Mouse (Mus musculus): ENCODE measurements at regions not wholly inside any gene's neighbourhood (a gene's known extent, or its start where the extent isn't known, plus 50 kb on each side); places are given as distances from the start of the nearest gene placed in this dataset.

- no peaks in the 10 kb centered on the region for H3K4me1 ChIP-seq (ENCODE audit: control insufficient read depth, insufficient read depth, low read length)
- no peak for ATAC-seq (ENCODE audit: insufficient number of reproducible peaks, insufficient read depth, low FRiP score, low read depth)
- H3K27ac ChIP-seq (ENCODE audit: low read length) = no peak overlapping the region
- no peak overlapping the region for H3K4me3 ChIP-seq (ENCODE audit: low read depth, low read length)
- H3K9me3 ChIP-seq (ENCODE audit: control insufficient read depth, low read depth, low read length) = no peaks in the 10 kb centered on the region
- no peaks in the 10 kb centered on the region for H3K36me3 ChIP-seq (ENCODE audit: control insufficient read depth, insufficient read depth, low read length)
- 87% methylated on average over 5 of the region's 5 CpGs for WGBS
- no peak overlapping the region for H3K9ac ChIP-seq (replicated peaks; ENCODE audit: low read depth, low read length)
- H3K4me2 ChIP-seq (replicated peaks; ENCODE audit: low read depth, low read length) = no peak overlapping the region
- no peaks in the 10 kb centered on the region for H3K27me3 ChIP-seq (ENCODE audit: control insufficient read depth, insufficient read depth, low read length)
Observed at GRCm38 (mm10) chr5:133815462-133815861, 284.0 kb upstream of the Castor2 start.

- H3K27ac ChIP-seq (ENCODE audit: low read length) = no peak overlapping the region
- H3K4me2 ChIP-seq (replicated peaks; ENCODE audit: low read depth, low read length) = no peak overlapping the region
- no peaks in the 10 kb centered on the region for H3K36me3 ChIP-seq (ENCODE audit: control insufficient read depth, insufficient read depth, low read length)
- H3K9ac ChIP-seq (replicated peaks; ENCODE audit: low read depth, low read length) = no peak overlapping the region
- H3K27me3 ChIP-seq (ENCODE audit: control insufficient read depth, insufficient read depth, low read length) = no peaks in the 10 kb centered on the region
- no peaks in the 10 kb centered on the region for H3K4me1 ChIP-seq (ENCODE audit: control insufficient read depth, insufficient read depth, low read length)
- no peak overlapping the region for H3K4me3 ChIP-seq (ENCODE audit: low read depth, low read length)
- no peaks in the 10 kb centered on the region for H3K9me3 ChIP-seq (ENCODE audit: control insufficient read depth, low read depth, low read length)
- ATAC-seq (ENCODE audit: insufficient number of reproducible peaks, insufficient read depth, low FRiP score, low read depth) = no peak
- 61% methylated on average over 6 of the region's 6 CpGs for WGBS
Observed at GRCm38 (mm10) chr5:133814436-133814835, 285.1 kb upstream of the Castor2 start.

GRCm38 (mm10) chr5:133812216-133812615, 287.3 kb upstream of the Castor2 start:
- H3K36me3 ChIP-seq (ENCODE audit: control insufficient read depth, insufficient read depth, low read length) = no peaks in the 10 kb centered on the region
- no peaks in the 10 kb centered on the region for H3K27me3 ChIP-seq (ENCODE audit: control insufficient read depth, insufficient read depth, low read length)
- no peaks in the 10 kb centered on the region for H3K9me3 ChIP-seq (ENCODE audit: control insufficient read depth, low read depth, low read length)
- no peaks in the 10 kb centered on the region for H3K4me1 ChIP-seq (ENCODE audit: control insufficient read depth, insufficient read depth, low read length)
- WGBS = 57% methylated on average over 6 of the region's 6 CpGs
- H3K27ac ChIP-seq (ENCODE audit: low read length) = no peak overlapping the region
- H3K4me2 ChIP-seq (replicated peaks; ENCODE audit: low read depth, low read length) = no peak overlapping the region
- H3K4me3 ChIP-seq (ENCODE audit: low read depth, low read length) = no peak overlapping the region
- no peak overlapping the region for H3K9ac ChIP-seq (replicated peaks; ENCODE audit: low read depth, low read length)
- no peak for ATAC-seq (ENCODE audit: insufficient number of reproducible peaks, insufficient read depth, low FRiP score, low read depth)

GRCm38 (mm10) chr5:133806891-133807290, 292.6 kb upstream of the Castor2 start:
- WGBS = 48% methylated on average over 7 of the region's 7 CpGs
- Histone ChIP-seq H3K36me3 (ENCODE audit: control insufficient read depth, insufficient read depth, low read length) (no peaks in the 10 kb centered on the region), H3K9ac (replicated peaks; ENCODE audit: low read depth, low read length) (no peak overlapping the region), H3K4me2 (replicated peaks; ENCODE audit: low read depth, low read length) (no peak overlapping the region), H3K27me3 (ENCODE audit: control insufficient read depth, insufficient read depth, low read length) (no peaks in the 10 kb centered on the region), H3K27ac (ENCODE audit: low read length) (no peak overlapping the region), H3K4me1 (ENCODE audit: control insufficient read depth, insufficient read depth, low read length) (no peaks in the 10 kb centered on the region), H3K4me3 (ENCODE audit: low read depth, low read length) (no peak overlapping the region), H3K9me3 (ENCODE audit: control insufficient read depth, low read depth, low read length) (no peaks in the 10 kb centered on the region)
- ATAC-seq (ENCODE audit: insufficient number of reproducible peaks, insufficient read depth, low FRiP score, low read depth) = no peak

DNA sequence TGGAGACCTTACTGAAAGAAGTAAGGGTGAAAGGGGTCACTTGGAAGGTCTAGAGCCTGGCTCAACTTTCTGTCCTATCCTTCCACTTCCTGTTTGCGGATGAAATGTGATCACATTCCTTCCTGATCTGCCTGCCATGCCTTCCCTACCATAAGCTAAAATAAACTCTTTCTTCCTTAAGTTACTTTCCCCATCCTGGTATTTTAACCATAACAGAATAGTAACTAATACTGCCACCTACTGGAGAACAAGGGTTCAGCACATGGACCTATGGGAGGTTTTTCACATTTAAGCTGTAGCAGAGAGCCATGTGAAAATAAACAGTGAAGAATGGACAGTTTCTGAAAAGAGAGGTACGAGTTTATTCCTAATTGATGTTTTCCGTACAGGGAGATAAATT, 297.5 kb upstream of the Castor2 start:
- Histone ChIP-seq H3K9me3 (ENCODE audit: control insufficient read depth, low read depth, low read length) (no peaks in the 10 kb centered on the region), H3K4me1 (ENCODE audit: control insufficient read depth, insufficient read depth, low read length) (no peaks in the 10 kb centered on the region), H3K4me3 (ENCODE audit: low read depth, low read length) (no peak overlapping the region), H3K36me3 (ENCODE audit: control insufficient read depth, insufficient read depth, low read length) (no peaks in the 10 kb centered on the region), H3K9ac (replicated peaks; ENCODE audit: low read depth, low read length) (no peak overlapping the region), H3K27me3 (ENCODE audit: control insufficient read depth, insufficient read depth, low read length) (no peaks in the 10 kb centered on the region), H3K4me2 (replicated peaks; ENCODE audit: low read depth, low read length) (no peak overlapping the region), H3K27ac (ENCODE audit: low read length) (no peak overlapping the region)
- 75% methylated on average over 3 of the region's 3 CpGs for WGBS
- ATAC-seq (ENCODE audit: insufficient number of reproducible peaks, insufficient read depth, low FRiP score, low read depth) = no peak

- no peaks in the 10 kb centered on the region for H3K27me3 ChIP-seq (ENCODE audit: control insufficient read depth, insufficient read depth, low read length)
- no peak overlapping the region for H3K4me3 ChIP-seq (ENCODE audit: low read depth, low read length)
- WGBS = 28% methylated on average over 3 of the region's 3 CpGs
- no peaks in the 10 kb centered on the region for H3K36me3 ChIP-seq (ENCODE audit: control insufficient read depth, insufficient read depth, low read length)
- H3K9me3 ChIP-seq (ENCODE audit: control insufficient read depth, low read depth, low read length) = no peaks in the 10 kb centered on the region
- no peak overlapping the region for H3K9ac ChIP-seq (replicated peaks; ENCODE audit: low read depth, low read length)
- H3K27ac ChIP-seq (ENCODE audit: low read length) = no peak overlapping the region
- no peaks in the 10 kb centered on the region for H3K4me1 ChIP-seq (ENCODE audit: control insufficient read depth, insufficient read depth, low read length)
- no peak overlapping the region for H3K4me2 ChIP-seq (replicated peaks; ENCODE audit: low read depth, low read length)
- no peak for ATAC-seq (ENCODE audit: insufficient number of reproducible peaks, insufficient read depth, low FRiP score, low read depth)
Observed at GRCm38 (mm10) chr5:133795638-133796037, 303.9 kb upstream of the Castor2 start.

GRCm38 (mm10) chr5:133790726-133791125, 308.8 kb upstream of the Castor2 start:
- Histone ChIP-seq H3K9ac (replicated peaks; ENCODE audit: low read depth, low read length) (no peak overlapping the region), H3K4me1 (ENCODE audit: control insufficient read depth, insufficient read depth, low read length) (no peaks in the 10 kb centered on the region), H3K4me3 (ENCODE audit: low read depth, low read length) (no peak overlapping the region), H3K27ac (ENCODE audit: low read length) (no peak overlapping the region), H3K9me3 (ENCODE audit: control insufficient read depth, low read depth, low read length) (no peaks in the 10 kb centered on the region), H3K36me3 (ENCODE audit: control insufficient read depth, insufficient read depth, low read length) (no peaks in the 10 kb centered on the region), H3K4me2 (replicated peaks; ENCODE audit: low read depth, low read length) (no peak overlapping the region), H3K27me3 (ENCODE audit: control insufficient read depth, insufficient read depth, low read length) (no peaks in the 10 kb centered on the region)
- ATAC-seq (ENCODE audit: insufficient number of reproducible peaks, insufficient read depth, low FRiP score, low read depth) = no peak
- WGBS = 49% methylated on average over 6 of the region's 6 CpGs

GRCm38 (mm10) chr5:133788006-133788405, 311.5 kb upstream of the Castor2 start:
- no peak overlapping the region for H3K4me2 ChIP-seq (replicated peaks; ENCODE audit: low read depth, low read length)
- H3K36me3 ChIP-seq (ENCODE audit: control insufficient read depth, insufficient read depth, low read length) = no peaks in the 10 kb centered on the region
- H3K9ac ChIP-seq (replicated peaks; ENCODE audit: low read depth, low read length) = no peak overlapping the region
- H3K4me3 ChIP-seq (ENCODE audit: low read depth, low read length) = no peak overlapping the region
- WGBS = 88% methylated on average over 8 of the region's 8 CpGs
- H3K27ac ChIP-seq (ENCODE audit: low read length) = no peak overlapping the region
- no peaks in the 10 kb centered on the region for H3K4me1 ChIP-seq (ENCODE audit: control insufficient read depth, insufficient read depth, low read length)
- ATAC-seq (ENCODE audit: insufficient number of reproducible peaks, insufficient read depth, low FRiP score, low read depth) = no peak
- H3K9me3 ChIP-seq (ENCODE audit: control insufficient read depth, low read depth, low read length) = no peaks in the 10 kb centered on the region
- no peaks in the 10 kb centered on the region for H3K27me3 ChIP-seq (ENCODE audit: control insufficient read depth, insufficient read depth, low read length)

DNA sequence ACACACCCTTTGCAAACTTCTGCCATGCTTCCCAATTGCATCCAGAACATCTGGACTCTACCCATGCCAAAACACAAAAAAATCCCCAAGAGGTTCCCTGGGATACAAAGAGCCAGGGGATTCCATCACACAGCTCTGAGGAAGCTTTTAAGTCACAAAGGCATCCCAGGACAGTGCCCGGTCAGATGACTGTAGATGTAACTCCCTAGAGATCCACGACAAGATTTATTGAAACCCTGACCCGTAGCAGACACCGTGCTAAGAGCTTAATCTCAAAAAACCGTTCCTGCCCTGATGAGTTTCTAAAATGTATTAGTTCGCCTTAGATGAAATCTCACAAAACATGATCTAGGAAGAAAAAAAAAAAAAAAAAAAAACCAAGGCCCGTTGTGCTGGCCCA, 312.0 kb upstream of the Castor2 start:
- no peaks in the 10 kb centered on the region for H3K9me3 ChIP-seq (ENCODE audit: control insufficient read depth, low read depth, low read length)
- ATAC-seq (ENCODE audit: insufficient number of reproducible peaks, insufficient read depth, low FRiP score, low read depth) = no peak
- no peak overlapping the region for H3K9ac ChIP-seq (replicated peaks; ENCODE audit: low read depth, low read length)
- H3K4me1 ChIP-seq (ENCODE audit: control insufficient read depth, insufficient read depth, low read length) = no peaks in the 10 kb centered on the region
- H3K4me2 ChIP-seq (replicated peaks; ENCODE audit: low read depth, low read length) = no peak overlapping the region
- H3K4me3 ChIP-seq (ENCODE audit: low read depth, low read length) = no peak overlapping the region
- H3K36me3 ChIP-seq (ENCODE audit: control insufficient read depth, insufficient read depth, low read length) = no peaks in the 10 kb centered on the region
- H3K27me3 ChIP-seq (ENCODE audit: control insufficient read depth, insufficient read depth, low read length) = no peaks in the 10 kb centered on the region
- no peak overlapping the region for H3K27ac ChIP-seq (ENCODE audit: low read length)
- WGBS = 45% methylated on average over 7 of the region's 7 CpGs
